Mouse (Mus musculus) cerebellum, postnatal 10 days (tissue): ENCODE measurements around the gene Nfib.

ENCODE experiments used
- DNase-seq, 2 experiments: peaks; one replicate each; pipeline ENCODE4 v3.0.0; 2021; ENCODE audit warnings: mixed read lengths in 2 of 2

Gene Nfib

DNA sequence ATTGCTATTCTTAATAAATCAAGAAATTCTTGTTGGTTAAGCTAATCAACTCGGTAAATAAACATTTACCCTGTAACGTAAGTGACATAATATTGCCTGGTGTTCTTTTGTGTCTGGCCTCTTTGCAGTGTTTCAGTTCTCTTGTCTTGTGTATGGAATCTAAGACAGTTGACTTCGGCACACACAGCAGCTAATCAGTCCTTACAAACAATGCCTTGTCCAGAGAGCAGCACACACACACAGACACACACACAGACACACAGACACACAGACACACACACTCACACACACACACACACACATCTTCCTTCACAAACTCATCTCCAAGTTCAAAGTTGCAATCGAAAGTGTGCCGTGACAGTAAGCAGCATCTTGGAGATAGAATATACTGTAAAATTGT, 116.8 kb downstream of the Nfib start:
- DNase-seq, result peak in 1 of 2 experiments; percentile 58

DNA sequence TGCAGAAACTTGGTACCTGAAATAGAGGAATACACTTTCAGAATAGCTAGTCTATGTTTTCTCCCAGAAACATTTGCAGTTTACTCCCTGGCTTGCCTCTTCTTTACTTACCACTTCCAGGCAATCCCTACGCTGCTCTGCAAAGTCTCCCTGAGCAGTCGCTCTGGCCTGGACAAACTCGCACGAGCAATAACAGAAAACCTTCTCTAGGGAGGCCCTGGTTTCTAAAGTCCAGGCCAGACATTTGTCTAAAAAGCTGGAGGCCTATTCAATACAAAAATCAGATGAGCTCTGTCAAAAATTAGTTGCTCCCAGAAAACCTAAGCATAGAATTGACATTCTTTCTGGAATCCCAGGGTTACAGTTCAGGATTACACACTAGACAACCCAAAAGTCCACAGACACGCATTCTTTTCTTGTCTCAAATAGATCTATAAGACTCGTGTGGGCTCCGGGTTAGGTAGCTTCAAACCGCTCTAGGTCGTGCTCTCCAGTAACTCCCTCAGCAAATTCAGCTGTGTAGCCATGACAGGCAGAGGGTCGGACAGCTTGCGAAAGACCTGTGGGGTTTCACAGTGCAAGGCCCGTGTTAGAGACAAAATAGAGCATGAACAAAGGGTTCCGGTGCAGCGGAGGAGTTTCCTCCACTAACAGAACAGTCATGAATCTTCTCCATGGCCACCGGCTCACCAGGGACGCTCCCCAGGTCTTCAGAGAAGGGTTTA, 118.2 kb downstream of the Nfib start:
- peak; percentile 73 to 79 for DNase-seq

DNA sequence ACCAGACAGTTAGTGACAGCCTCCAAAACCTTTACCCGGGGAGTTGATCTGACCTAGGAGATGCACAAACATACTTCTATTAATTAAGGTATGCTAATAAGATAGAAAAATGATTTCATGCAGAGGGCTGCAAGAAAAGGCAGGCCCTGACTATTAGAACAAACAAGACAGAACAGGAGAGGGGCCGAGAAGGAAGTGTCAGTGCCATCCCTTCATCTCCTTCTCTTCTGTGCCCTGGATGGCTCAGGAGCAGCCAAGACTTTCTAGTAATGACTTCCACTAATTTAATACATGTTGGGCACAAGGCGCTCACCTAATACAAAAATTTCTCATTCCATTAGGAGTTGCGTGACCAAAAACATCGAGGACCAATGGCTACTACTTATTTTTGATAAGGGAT, 118.9 kb downstream of the Nfib start:
- peak; percentile 38 to 61 for DNase-seq

DNA sequence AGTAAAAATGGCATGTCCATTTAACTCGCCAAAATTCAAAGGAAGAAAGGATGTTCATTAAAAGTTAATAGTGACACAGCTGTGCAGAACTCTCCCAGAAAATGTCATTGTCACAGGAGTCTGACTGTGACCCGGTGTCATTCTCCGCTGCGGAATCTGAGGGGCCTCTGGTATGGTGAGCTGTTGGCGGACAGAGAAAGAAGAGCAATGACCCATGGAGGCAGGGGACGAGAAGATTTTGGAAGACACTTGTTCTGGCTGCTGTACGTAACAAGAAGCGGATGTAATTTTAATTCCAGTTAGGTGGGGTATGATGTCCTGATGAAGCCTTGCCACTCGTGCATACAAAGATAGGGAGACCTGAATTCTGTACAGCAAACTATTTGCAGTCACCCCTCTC, 120.0 kb downstream of the Nfib start:
- peak; percentile 51 to 66 for DNase-seq

DNA sequence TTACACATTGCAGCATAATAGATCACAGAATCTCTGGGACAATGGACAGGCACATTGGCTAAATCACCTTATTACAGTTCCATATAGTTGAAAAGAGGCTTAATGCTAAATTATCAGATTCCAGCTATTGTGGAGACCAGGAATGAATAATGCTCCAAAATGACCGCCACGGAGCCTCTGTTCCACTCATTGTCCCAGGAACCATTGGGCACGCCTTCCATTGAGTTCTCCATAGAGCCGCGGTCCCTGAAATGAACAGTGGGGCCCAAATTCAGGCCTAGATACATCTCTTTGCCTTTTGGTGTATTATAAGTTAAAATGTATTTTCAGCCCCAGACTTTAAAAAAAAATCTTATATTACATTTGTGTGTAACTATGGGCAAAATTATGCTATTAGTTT, 120.5 kb downstream of the Nfib start:
- peak; percentile 62 to 67 for DNase-seq

DNA sequence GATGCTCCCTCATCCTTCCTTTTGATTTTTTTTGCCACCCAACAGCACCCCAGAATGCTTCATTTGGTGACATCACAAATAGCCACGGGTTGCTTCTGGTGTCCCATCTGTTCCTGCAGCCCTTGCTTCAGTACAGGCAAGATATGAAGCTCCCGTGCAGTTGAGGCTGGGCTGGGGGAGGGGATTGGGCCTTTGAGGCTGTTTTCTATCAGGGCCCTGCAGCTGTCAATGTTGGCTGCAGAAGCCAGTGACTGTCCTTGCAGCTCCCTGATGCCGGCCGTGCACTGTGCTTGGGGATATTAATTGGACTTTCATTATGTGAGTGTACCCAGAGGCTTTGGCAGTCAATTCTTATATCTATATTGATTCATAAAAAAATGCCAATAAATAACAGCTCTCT, 121.0 kb downstream of the Nfib start:
- peak; percentile 91 to 95 for DNase-seq

DNA sequence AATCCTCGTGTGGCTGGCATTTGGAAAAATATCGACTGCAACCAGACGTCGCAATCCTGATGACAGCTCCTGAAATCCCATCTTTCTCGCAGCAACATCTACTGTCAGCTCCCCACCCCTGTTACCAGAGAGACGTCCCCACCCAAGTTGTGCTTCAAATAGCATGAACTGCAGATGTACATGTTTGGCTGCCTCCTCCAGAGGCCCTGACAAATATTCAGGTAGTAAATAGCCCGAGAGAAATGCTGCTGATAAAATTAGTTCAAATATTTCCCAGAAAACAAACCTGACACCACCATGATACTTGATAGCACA, 132.3 kb downstream of the Nfib start:
- DNase-seq, result no peak

DNA sequence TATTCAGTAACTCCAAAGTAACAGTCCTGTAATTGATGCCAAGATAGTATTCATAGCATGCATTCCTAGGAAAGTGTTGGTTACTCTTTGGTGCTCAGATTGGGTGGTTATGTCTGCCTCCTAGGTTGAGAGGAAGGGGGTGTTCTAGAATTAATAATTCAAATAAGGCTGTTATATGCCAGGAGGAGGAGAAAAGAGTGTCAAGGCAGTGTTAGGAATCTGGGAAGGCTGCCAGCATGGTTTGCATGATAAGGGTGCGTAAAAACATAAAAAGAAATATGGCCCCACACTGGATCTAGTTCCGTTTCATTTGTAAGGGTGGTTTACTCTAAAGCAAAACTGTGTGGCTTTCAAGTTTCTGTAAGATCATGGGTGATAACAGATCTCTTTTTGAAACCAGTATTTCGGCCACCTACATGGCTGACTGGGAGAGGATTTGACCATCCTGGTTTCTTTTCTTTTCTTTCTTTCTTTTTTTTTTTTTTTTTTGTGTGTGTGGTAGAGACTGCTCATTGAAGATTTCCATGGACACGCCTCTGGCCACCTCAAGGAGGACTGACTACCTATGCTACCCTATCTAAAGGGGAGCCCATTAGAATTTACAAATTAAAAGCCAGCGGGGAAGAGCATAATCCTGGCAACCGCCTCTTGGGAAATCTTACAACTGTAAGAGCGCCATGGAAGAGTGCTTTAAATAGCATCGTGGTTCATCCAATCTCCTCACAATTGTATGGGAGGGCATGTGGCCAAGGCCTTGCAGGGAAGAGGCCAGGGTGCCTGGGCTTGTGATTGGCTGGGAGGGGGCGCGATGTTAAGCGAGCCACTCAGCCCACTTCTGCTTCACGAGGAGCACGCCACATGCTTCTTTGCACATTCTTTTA, 132.9 kb downstream of the Nfib start:
- DNase-seq, result peak; percentile 60 to 78

DNA sequence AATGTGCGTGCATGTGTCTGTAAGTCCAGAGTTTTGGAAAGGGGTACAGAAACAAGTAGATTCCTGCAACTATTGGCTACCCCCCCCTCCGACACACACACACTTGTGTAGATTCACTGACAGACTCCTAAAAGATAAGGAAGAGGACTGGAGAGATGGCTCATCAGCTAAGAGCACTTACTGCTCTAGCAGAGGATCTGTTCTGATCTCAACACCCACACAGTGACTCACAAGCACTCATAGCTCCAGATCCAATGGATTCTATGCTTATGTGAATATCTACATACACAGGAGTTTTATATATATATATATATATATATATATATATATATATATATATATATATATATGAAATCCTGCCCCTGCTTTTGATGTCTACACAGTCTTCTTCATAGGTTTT, 146.7 kb downstream of the Nfib start:
- DNase-seq, result no peak

DNA sequence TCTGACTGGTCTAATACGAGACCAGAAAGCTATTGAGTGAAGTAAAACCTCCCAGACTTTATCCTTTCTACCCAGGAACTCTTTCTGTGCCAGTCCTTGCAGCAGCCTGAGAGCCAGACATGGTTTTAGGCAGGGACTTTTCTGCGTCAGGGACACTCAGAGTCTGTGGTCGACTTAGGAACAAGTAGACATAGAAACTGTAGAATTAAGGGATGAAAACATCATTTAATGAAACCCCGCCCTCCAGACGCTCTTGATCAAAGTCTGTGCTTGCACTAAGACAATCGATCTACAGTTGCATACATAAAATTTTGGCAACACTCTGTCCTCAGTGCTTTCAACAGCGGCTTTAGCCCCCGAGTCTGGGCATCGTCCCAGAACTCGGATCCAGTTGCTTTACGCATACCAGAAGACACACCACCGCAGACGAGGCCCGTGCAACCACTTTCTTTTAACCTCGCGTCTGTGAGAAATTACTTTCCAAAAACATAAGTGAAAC, 149.8 kb downstream of the Nfib start:
- DNase-seq, result peak; percentile 36 to 51

DNA sequence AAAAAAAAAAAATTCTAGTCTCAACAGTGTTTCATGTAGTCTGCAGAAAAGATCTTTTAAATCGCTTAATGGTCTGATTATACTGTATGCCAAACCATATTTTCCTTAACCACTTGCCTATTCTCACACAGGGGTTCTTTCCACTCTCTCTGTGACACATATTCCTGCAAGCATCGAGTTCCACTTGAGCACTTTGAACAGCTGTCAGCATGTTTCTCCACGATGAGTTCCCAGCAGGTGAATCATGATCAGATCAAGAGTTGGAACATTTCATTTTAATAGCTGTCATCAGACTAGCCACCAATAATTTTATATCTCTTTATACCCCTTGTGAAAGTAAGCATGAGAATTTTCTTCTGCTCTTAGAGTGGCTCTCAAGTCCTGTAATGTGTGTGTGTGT, 151.9 kb downstream of the Nfib start:
- no peak for DNase-seq

DNA sequence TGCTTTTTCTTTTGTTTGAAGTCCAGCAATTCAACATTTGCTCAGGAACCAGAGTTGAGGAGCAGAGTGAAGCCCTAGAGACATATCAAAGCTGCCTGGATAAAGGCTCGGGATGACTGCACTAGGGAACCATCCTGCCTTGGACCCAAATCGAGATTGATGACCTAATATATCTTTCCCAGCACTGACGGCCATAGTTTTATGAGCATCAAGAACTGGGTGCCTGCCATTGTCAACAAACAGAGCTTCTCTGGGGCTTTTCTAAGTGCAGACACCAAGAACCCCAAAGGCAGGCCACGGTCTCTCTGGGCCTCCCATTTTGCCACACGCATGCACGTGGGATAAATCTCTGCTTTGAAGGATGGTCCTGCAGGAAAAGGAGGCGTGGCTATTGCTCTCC, 153.3 kb downstream of the Nfib start:
- DNase-seq, result no peak

DNA sequence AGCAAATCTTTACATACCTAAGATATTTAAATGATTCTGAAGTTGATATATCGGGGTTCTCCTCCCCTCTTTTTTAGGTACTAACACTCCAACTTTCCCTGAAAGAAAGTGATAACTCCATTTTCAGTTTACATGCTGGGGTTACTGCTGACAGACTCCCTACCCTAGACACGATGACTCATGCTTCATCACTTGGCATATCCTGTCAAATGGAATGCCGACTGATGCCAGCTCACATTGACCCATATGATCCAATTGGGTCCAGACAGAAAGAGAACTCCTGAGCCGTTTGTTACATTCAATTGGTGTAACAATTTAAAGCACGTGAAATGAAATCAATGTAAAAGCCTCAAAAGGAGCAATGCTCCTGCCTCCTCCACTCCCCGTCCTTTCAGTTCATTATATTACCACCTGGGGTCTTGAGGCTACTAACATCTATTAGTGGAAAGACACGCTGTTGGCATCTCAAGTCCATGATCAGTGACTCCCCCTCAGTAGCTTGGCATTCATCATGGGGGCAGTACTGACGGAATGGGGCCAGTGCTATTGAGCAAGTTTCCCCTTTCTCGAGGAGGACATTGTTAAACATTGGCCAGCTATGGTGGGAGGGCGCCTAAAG, 155.7 kb downstream of the Nfib start:
- DNase-seq, result no peak

DNA sequence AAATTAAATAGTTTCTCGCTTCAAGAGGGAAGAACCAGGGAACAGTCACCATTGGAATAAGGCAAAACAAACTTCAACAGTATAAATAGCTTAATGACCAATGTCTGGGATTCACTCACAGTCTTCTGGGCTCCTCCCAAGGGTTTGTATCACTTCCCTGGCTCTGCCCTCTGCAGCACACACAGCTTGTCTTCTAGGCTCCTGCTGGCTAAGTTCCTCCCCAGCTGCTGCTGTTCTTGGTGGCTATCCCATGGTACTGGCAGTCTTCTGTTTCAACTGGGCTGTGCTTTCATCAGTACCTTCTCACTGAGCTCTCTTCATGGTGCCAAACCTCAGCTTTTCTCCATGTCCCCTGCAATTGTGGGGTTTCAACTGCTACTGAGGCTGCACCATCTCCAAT, 157.3 kb downstream of the Nfib start:
- DNase-seq, result peak in 1 of 2 experiments; percentile 26

DNA sequence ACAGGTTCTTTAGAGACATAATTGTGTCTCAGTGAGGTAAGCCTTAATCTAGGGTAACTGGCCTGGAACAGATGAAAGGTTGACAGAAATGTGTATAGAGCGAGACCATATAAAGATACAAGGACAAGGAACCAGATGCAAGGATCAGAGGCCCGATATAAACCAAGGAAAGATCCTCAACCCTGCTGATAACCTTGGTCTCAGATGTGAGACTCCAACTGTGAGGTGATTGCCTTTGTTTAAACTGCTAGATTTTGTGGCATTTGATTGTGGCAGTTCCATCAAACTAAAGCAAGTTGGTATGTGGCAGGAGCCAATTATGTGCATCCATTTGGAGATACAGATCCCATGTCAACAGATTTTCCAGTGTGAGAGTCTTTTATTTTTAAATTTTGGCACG, 161.6 kb downstream of the Nfib start:
- no peak for DNase-seq

DNA sequence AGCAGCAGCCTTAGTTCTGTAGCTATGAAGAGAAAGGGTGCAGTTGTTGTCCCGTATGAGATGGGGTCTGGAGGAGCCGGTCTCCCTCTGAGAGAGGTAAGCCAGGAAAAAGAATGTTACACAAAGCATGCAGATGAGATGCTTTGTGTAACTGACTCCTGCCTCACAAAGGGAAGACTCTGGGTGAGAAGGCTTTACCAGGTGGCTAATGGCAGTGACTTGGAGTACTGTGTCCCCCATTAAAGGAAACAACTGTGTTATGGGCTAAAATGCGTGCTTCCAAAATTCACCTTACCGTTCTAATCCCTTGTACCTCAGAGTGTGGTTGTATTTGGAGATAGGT, 162.2 kb downstream of the Nfib start:
- no peak for DNase-seq

DNA sequence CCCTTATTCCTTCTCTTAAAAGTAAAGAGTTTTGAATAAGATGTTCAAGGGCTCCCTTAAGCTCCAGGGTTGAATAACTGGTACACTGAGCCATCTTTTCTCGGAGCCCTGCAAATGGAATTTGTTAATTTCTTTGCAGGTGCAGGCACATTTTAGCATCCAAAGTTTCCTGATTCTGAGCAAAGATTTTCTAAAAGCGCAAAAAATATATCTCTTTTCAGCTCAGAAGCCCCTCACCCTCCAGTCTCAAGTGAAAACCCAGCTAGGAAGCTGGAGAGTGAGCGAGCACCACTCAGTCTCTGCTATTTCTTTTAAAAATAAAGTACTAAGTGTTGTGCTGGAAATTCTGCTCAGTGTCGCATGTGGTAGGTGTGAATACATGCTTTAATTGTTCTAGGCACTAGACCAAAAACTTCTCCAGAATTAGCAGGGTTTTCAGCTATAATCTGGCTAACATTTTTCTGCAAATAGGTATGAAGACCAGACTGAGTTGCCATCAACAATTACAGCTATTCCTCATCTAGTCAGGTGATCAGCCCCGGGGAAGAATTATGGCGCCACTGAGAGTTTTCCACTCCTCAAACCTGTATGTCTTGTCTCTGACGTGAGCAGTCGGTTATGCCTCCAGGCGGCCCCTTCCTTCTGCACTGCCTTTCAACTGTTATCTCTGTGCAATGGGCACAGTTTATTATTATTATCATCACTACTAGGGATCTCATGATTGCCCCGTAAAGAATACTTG, 162.7 kb downstream of the Nfib start:
- DNase-seq, result peak; percentile 15 to 23

DNA sequence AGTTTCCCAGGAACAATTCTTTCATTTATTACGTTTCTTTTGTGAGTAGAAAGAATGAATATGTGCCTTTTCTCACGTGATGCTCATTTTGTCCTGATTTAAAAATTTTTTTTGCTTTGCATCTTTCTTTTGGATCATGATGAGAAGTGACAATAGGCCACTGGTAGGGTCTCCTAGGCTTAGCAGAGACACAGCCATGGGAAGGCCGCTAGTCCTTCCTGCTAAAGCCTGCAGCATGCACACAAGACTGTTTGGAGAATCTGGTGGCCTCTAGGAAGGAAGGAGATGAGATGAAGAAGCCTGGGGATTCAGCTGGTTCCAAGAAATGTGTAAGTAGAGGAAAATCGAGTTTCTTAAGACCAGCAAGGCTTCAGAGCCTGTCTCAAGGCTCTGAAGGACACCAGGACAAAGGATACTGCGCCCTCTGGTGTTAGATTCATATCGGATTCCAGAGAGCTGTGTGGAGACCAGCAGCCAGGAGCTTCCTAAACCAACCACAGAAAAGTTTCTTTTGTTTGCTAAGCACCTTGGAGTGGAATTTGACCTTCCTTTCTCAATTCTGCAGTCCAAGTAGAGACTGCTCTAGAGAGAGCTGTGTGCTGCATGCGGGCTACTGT, 163.5 kb downstream of the Nfib start:
- peak; percentile 94 to 97 for DNase-seq

DNA sequence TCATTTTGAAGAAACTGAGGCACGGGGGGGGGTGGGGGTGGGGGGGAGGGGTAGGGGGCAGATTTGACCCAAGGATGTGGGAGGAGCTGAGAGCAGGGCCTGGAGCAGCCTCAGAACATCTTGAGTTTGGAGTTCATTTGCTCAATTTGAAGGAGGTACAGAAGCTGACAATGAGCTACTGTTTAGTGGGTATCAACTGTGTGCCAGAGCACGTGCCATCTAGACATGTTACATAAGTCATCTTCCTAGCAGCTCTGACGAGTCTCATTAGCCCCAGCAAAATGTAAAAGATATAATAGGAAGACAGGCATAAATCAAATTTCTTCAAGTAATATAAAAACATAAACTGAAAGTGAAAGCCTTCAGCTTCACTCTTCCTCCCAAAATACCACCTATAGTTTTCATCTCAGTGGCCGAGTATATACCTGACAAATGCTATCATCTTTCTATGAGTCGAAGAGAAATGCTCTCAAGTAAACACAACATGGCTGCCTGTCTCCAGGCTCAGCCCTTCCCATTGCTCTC, 165.0 kb downstream of the Nfib start:
- DNase-seq, result peak; percentile 22 to 40

DNA sequence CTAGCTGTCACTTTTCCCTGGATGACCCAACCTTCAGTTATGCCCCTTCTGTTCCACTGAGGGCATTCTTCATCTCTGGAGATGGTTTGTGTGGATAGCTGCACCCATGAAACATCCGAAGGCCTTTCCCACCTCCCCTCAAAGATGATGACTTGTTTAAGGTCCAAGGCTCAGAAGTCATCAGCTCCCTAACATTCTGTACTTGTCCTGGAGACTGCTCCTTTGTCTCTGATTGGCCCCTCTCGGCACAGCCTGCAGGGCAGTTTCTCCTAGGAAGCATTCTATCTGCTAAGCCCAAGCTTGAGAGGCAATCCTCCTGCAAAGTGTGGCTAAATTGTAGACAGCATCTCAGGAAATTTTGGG, 165.5 kb downstream of the Nfib start:
- peak; percentile 63 to 65 for DNase-seq

DNA sequence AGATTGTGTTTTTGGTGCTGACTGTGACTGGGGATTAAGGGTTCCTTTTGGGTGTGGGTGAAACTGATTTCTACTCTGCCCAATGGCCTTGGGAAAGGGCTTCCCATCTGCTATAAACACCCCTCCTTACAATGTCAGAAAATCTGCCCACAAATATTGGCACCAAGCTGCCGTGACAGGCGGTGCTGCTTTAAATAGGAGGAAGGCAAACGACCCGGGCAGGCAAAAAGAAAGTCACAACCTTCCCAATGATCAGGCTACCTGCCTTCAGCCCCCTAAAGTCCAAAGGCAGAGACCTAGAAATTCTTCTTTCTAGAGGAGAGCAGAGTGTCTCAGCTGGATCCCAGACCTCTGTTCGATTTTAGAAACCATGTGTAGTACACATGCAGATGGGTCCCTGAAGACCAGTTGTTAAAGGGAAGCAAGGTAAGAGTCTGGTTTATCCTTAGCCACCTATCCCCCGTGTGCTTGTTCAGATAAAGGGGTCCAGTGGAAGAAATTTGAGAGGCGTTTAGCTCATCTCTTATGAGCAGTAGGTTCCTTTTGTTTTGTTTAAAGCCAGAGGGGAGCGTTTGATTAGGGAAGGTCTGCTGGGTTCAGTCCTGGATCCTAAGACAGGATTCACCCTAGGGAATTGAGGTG, 166.0 kb downstream of the Nfib start:
- peak; percentile 85 to 88 for DNase-seq

DNA sequence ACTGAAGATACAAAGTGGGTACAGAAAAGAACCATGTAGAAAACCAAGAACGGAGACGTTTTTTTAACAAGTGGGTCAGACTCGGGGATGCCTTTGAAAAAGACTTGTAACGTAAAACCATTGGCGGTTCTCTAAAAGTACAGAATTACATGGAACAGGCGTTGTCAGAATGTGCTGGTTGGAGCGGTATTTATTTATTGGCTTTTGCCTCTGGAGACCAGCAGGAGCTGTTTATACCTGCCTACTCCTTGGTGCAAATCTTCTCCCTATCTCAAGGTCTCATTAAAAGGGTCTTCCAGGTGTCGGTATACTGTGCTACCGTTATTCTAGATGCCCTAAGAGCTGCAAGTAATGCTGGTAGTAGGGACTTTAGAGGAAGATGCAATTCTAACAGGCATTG, 166.7 kb downstream of the Nfib start:
- DNase-seq, result peak in 1 of 2 experiments; percentile 20
